Mouse (Mus musculus): Measurements from ENCODE around the gene Npff.

Npff gene

DNA sequence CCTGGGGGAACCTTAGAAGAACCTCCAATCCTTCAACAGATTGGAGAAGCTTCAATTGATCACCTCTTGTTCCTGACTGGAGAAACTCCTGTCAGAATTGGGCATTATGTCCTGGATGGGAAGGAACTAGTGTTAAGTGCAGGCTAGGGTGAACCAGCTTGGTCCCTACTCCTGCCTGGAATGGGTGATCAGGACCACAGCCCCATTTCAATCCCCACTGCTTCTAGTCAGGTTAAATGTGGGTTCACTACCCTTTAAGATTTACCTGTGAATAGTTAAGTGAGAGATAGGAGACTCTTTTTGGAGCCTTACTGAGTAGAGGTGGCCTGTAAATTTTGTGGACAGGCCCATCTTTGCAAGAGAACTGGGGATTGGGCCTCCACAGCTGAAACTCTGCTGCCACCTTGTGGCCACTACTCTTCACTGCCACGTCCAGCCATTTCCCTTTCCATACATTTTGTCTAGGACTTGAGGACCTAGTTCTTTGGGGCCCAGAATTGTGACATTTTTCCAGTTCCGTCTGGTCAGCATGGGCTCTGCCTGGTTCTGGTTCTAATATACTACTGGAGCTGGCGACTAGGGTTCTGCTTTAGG lies at the start of gene Npff:
Gene Npff (minus strand): TSS at position 51 of the 594 bp plus-strand sequence.
- TF ChIP-seq CTCF (conservative IDR thresholded peaks at IDR 0.05; ENCODE audit: low read length) (peak; percentile 96), POU5F1 (IDR thresholded peaks at IDR 0.05; ENCODE audit: borderline replicate concordance, low read length) (no peak)
- H3K36me3 ChIP-seq (ENCODE audit: insufficient read depth, low read length) = peaks cover 86% of the 10 kb centered on the region
- H3K27me3 ChIP-seq (ENCODE audit: insufficient read depth, low read length) = no peaks in the 10 kb centered on the region
- peaks cover 35% of the 10 kb centered on the region for H3K4me1 ChIP-seq (replicated peaks; ENCODE audit: low read depth, low read length)
- no peaks in the 10 kb centered on the region for H3K9me3 ChIP-seq (ENCODE audit: low read length)
- no peak within 1 kb of the TSS for H3K4me3 ChIP-seq (replicated peaks; ENCODE audit: low read length)

DNA sequence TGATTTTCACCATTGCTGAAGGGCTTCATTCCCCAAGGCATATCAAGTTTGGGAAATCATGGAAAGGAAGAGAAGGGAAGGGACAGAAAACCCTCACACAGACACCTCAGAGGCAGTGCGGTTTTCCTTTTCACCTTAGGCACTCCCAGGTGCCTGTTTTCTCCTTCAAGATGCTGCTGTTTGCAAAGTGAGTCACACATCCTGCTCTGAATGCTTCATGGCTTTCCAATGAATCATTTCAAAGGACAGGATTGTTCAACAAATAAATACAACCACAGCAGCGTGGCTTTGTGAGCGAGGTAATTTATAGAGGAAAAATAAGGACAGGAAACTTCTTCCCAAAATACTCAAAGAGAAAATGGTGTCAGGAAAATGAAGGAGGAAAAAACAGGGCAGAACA lies 47.3 kb upstream of the Npff start:
- H3K27me3 ChIP-seq (ENCODE audit: insufficient read depth, low read length) = no peaks in the 10 kb centered on the region
- TF ChIP-seq POU5F1 (IDR thresholded peaks at IDR 0.05; ENCODE audit: borderline replicate concordance, low read length) (no peak), CTCF (conservative IDR thresholded peaks at IDR 0.05; ENCODE audit: low read length) (no peak), NANOG (IDR thresholded peaks at IDR 0.05; ENCODE audit: borderline replicate concordance, low read length) (no peak)
- no peaks in the 10 kb centered on the region for H3K4me1 ChIP-seq (replicated peaks; ENCODE audit: low read depth, low read length)
- H3K36me3 ChIP-seq (ENCODE audit: insufficient read depth, low read length) = no peaks in the 10 kb centered on the region
- H3K4me3 ChIP-seq (replicated peaks; ENCODE audit: low read length) = no peak overlapping the region
- no peaks in the 10 kb centered on the region for H3K9me3 ChIP-seq (ENCODE audit: low read length)

DNA sequence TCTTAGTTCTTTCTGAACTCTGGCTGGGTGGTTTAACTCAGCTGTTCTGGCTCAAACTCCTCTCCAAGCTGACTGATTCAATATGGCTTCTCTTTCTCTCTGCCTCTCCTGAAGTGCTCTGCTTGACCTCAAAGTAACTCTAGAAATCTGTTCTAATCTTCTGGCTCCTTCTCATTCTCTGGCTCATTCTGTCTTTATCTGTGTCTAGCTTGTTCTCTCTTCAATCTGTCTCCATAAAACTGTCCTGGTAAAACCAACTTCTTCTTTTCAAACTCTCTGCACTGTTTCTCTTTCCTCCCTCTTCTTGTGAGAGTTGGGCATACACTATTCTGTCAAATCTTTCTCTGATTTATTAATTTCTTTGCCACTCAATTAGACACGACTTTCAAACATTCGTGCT lies 43.1 kb upstream of the Npff start:
- Histone ChIP-seq H3K4me1 (replicated peaks; ENCODE audit: low read depth, low read length) (no peaks in the 10 kb centered on the region), H3K27me3 (ENCODE audit: insufficient read depth, low read length) (no peaks in the 10 kb centered on the region), H3K4me3 (replicated peaks; ENCODE audit: low read length) (no peak overlapping the region)

DNA sequence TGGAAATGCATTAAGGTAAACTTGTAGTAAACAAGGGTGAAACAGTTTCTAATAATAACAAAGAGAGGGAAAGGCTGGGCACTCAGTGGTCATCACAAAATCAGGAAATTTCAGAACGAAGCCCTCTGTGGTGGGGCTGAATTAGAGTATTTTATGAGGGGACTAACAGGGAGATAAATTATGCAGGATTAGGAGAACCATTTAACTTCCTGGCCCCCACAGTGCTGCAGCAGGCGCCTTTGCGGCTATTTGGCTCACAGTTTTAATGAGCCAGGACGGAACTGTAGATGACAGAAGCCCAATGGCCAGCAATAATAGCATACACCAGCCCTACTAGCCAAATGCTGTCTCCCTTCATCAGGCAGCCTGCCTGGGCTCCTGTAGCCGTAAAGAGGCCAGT lies 38.9 kb upstream of the Npff start:
- H3K4me1 ChIP-seq (replicated peaks; ENCODE audit: low read depth, low read length) = no peaks in the 10 kb centered on the region
- no peaks in the 10 kb centered on the region for H3K9me3 ChIP-seq (ENCODE audit: low read length)
- peaks cover 10% of the 10 kb centered on the region for H3K36me3 ChIP-seq (ENCODE audit: insufficient read depth, low read length)
- TF ChIP-seq NANOG (IDR thresholded peaks at IDR 0.05; ENCODE audit: borderline replicate concordance, low read length) (no peak), CTCF (conservative IDR thresholded peaks at IDR 0.05; ENCODE audit: low read length) (no peak), POU5F1 (IDR thresholded peaks at IDR 0.05; ENCODE audit: borderline replicate concordance, low read length) (no peak)
- no peaks in the 10 kb centered on the region for H3K27me3 ChIP-seq (ENCODE audit: insufficient read depth, low read length)
- no peak overlapping the region for H3K4me3 ChIP-seq (replicated peaks; ENCODE audit: low read length)

More for the DNA sequence above, 43.1 kb upstream of the Npff start:
- Histone ChIP-seq H3K36me3 (ENCODE audit: insufficient read depth, low read length) (0 out of 2 replicates have a peak, but pooled peaks cover 3% of the 10 kb centered on the region), H3K9me3 (ENCODE audit: low read length) (no peaks in the 10 kb centered on the region)
- no peak for TF ChIP-seq CTCF (conservative IDR thresholded peaks at IDR 0.05; ENCODE audit: low read length)
- no peak for TF ChIP-seq NANOG (IDR thresholded peaks at IDR 0.05; ENCODE audit: borderline replicate concordance, low read length)
- no peak for TF ChIP-seq POU5F1 (IDR thresholded peaks at IDR 0.05; ENCODE audit: borderline replicate concordance, low read length)

DNA sequence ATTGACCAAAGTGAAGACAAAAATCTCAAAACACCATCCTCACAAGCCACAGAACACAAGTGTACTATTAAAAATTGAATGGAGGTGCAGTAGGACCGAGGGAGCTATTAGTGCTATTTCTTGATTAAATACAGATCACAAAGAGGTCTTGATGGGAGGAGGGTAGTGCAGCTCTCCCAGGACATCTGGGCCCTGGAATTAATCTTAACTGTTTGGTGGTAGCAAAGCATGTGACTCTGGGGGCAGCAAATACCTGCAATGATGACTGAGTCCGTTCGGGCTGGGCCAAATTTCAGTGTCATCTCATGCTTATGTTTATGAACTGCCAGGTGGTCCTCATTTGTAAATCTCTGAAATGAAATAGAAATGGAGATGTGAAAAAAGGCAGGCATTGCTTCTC lies 38.3 kb upstream of the Npff start:
- Histone ChIP-seq H3K27me3 (ENCODE audit: insufficient read depth, low read length) (no peaks in the 10 kb centered on the region), H3K4me1 (replicated peaks; ENCODE audit: low read depth, low read length) (no peaks in the 10 kb centered on the region), H3K4me3 (replicated peaks; ENCODE audit: low read length) (no peak overlapping the region), H3K36me3 (ENCODE audit: insufficient read depth, low read length) (peaks cover 10% of the 10 kb centered on the region), H3K9me3 (ENCODE audit: low read length) (no peaks in the 10 kb centered on the region)
- no peak for TF ChIP-seq POU5F1 (IDR thresholded peaks at IDR 0.05; ENCODE audit: borderline replicate concordance, low read length)

DNA sequence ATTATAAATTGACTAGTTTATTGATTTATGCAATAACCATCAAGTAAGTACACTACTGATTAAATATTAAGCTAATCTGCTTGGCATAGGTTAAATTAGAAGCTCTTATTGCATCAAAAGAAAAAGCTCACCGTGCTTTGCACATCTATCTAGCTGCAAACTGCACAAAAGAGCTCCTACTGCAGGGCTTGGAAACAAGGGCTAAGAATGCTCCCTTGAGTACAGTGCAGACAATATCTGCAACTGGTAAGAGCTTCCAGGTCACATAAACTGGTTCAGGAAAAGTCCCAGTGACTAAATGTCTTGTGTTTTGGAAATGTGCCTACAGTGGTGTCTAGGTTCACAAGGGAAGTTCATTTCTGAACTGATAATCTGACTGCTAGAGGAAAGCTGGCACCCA lies 37.7 kb upstream of the Npff start:
- H3K27me3 ChIP-seq (ENCODE audit: insufficient read depth, low read length) = no peaks in the 10 kb centered on the region
- TF ChIP-seq CTCF (conservative IDR thresholded peaks at IDR 0.05; ENCODE audit: low read length) (no peak), NANOG (IDR thresholded peaks at IDR 0.05; ENCODE audit: borderline replicate concordance, low read length) (no peak), POU5F1 (IDR thresholded peaks at IDR 0.05; ENCODE audit: borderline replicate concordance, low read length) (no peak)
- no peak overlapping the region for H3K4me3 ChIP-seq (replicated peaks; ENCODE audit: low read length)
- H3K4me1 ChIP-seq (replicated peaks; ENCODE audit: low read depth, low read length) = no peaks in the 10 kb centered on the region
- H3K36me3 ChIP-seq (ENCODE audit: insufficient read depth, low read length) = peaks cover 10% of the 10 kb centered on the region
- no peaks in the 10 kb centered on the region for H3K9me3 ChIP-seq (ENCODE audit: low read length)

DNA sequence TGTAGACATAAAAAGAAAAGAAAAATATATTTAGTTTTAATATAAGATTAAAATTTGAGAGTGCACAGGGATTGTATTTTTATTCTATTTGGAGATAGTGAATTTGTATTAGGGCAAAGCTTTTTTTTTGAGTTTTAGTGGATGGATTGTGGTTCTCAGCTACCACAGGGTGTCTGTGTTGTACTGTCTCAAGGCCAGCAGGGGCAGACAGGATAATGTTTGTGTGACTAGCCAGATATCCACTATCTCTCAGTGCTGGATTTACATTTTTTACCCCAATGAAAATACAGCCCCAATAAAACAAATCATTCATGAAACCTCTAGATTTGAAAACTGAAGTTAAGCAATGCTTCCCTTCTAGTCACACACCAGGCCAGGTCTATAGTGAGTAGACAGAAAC lies 32.8 kb upstream of the Npff start:
- no peaks in the 10 kb centered on the region for H3K9me3 ChIP-seq (ENCODE audit: low read length)
- peaks cover 36% of the 10 kb centered on the region for H3K36me3 ChIP-seq (ENCODE audit: insufficient read depth, low read length)
- TF ChIP-seq CTCF (conservative IDR thresholded peaks at IDR 0.05; ENCODE audit: low read length) (no peak), POU5F1 (IDR thresholded peaks at IDR 0.05; ENCODE audit: borderline replicate concordance, low read length) (no peak), NANOG (IDR thresholded peaks at IDR 0.05; ENCODE audit: borderline replicate concordance, low read length) (no peak)
- H3K4me3 ChIP-seq (replicated peaks; ENCODE audit: low read length) = no peak overlapping the region
- H3K4me1 ChIP-seq (replicated peaks; ENCODE audit: low read depth, low read length) = no peaks in the 10 kb centered on the region
- no peaks in the 10 kb centered on the region for H3K27me3 ChIP-seq (ENCODE audit: insufficient read depth, low read length)

DNA sequence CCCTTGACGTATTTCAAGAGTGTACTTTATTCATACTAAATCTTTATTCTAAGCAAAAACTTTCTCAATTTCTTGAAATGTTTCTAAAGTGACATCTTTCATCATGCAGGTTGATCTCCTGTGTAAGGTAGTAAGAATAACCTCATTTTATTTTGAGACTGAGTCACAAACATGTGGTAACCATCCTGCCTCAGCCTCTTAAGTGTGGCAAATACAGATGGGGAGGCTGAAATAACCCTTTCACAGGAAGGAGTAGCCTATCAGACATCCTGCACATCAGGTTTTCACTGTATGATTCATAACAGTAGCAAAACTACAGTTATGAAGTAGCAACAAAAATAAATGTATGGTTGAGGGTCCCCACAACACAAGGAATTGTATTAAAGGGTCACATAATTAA lies 30.8 kb upstream of the Npff start:
- Histone ChIP-seq H3K4me1 (replicated peaks; ENCODE audit: low read depth, low read length) (no peaks in the 10 kb centered on the region), H3K27me3 (ENCODE audit: insufficient read depth, low read length) (no peaks in the 10 kb centered on the region), H3K36me3 (ENCODE audit: insufficient read depth, low read length) (peaks cover 44% of the 10 kb centered on the region), H3K9me3 (ENCODE audit: low read length) (no peaks in the 10 kb centered on the region), H3K4me3 (replicated peaks; ENCODE audit: low read length) (no peak overlapping the region)
- TF ChIP-seq CTCF (conservative IDR thresholded peaks at IDR 0.05; ENCODE audit: low read length) (no peak), POU5F1 (IDR thresholded peaks at IDR 0.05; ENCODE audit: borderline replicate concordance, low read length) (no peak), NANOG (IDR thresholded peaks at IDR 0.05; ENCODE audit: borderline replicate concordance, low read length) (no peak)

DNA sequence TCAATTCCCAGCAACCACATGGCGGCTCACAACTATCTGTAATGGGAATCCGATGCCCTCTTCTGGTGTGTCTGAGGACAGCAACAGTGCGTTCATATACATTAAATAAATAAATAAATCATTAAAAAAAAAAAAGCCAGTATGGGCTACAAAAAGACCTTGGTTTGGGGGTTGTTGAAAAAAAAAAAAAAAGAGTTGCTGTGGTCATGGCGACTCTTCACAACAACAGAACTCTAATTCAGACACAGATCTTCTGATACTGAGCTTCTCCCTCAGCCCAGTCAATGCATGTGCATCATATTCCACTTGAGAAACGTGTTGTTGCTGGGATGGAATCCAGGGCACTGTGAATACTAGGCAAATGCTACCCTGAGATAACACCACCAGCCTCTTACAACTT lies 27.9 kb upstream of the Npff start:
- TF ChIP-seq NANOG (IDR thresholded peaks at IDR 0.05; ENCODE audit: borderline replicate concordance, low read length) (no peak), CTCF (conservative IDR thresholded peaks at IDR 0.05; ENCODE audit: low read length) (no peak), POU5F1 (IDR thresholded peaks at IDR 0.05; ENCODE audit: borderline replicate concordance, low read length) (no peak)
- H3K27me3 ChIP-seq (ENCODE audit: insufficient read depth, low read length) = no peaks in the 10 kb centered on the region
- no peaks in the 10 kb centered on the region for H3K9me3 ChIP-seq (ENCODE audit: low read length)
- H3K4me3 ChIP-seq (replicated peaks; ENCODE audit: low read length) = no peak overlapping the region
- no peaks in the 10 kb centered on the region for H3K4me1 ChIP-seq (replicated peaks; ENCODE audit: low read depth, low read length)
- peaks cover 45% of the 10 kb centered on the region for H3K36me3 ChIP-seq (ENCODE audit: insufficient read depth, low read length)
